Mouse (Mus musculus): ENCODE measurements around the gene 1110004F10Rik.

1110004F10Rik gene

DNA sequence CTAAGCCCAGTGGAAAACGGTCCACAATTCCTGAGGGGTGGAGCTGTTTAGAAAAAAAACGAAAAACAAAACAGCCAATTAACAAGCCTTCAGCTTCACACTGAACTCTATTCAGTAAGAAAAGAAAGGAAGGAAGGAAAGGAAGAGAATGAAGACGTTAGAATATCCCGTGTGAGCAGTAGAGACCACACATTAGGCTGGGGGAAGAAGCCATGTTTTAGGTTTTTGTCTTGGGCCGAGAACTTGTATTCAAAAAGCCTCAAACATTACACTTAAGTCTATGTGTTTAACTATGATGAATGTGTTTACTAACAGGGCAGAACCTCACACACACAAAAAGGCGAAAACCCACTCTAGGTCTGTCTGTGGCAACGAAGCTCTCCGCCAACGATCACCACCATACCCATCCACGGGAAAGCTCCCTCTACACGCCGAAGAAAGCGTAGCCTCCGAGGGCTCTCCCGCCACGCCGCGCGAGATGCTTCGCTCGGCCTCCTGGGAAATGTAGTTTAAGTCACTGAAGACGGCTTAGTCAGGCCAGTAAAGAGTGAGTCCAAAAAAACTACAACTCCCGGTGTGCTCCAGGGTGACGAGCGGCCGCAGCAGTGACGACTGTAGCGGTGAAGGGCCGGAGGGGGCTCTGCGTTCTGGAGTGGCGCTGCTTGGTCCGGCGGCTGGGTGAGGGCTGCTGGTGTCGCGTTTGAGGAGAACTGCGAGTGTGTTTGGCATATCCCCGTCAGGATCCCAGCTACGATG is 53.7 kb downstream of the 1110004F10Rik start:
- DNase-seq (ENCODE audit: low spot score in 2 of 2): peak; percentile 87 to 93

DNA sequence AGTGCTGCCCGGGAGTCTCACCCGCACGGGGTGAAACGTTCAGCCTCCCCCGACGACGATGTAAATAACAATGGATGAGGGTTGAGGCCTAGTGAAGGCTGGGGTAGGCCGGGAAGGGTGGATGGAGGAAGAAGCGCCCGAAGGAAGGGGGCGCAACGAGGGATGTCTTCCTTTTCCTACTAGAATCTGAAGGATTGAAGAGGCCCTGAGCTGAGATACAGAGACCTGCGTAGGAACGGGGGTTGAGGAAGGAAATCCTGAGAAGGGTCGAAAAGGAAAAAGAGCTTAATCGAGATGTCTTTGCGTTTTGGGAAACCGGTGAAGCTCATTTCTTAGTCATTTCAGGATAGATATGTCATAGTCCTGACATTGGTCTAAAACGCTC is 54.3 kb downstream of the 1110004F10Rik start:
- DNase-seq (ENCODE audit: low spot score in 2 of 2): no peak

DNA sequence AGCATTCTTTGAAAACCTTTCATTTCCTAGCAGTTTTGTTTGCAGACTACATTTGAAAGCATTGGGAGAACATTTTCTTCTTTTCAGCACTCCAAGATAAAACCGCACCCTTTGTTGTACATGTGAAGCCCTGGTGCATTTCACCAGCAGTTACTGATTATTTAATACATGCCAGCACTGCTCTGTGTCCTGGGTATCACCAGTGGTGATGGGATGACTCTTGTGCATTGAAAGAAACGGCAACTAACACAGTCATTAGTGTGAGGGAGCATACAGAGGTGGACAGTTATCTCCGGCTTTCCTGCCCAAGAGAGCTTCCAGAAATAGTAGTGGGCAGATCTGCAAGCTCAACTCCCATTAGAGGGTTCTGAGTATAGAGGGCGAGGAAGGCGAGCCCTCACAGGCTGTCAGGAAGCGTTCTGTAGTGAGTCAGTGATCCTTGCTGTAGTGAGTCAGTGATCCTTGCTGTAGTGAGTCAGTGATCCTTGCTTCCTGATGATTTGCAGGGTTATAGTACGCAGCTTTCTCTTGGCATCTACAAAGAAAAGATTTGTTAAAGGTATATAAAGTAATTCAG is 60.8 kb downstream of the 1110004F10Rik start:
- DNase-seq (ENCODE audit: low spot score in 2 of 2): no peak

DNA sequence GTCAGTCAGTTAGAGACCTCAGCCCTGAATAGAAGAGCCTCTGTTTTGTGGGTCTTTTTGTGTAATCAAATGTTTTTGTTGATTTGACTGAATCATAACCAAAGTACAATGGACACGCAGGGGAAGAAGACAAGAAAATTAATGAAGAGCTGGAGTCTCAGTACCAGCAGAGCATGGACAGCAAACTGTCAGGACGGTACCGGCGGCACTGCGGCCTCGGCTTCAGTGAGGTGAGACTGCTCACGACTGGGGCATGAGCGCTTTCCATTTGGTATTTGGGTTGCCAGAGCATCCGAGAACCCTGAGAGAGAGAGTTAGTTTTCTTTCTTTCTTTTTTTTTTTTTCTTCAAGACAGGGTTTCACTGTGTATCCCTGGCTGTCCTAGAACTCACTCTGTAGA is 63.9 kb downstream of the 1110004F10Rik start:
- DNase-seq (ENCODE audit: low spot score in 2 of 2): no peak

DNA sequence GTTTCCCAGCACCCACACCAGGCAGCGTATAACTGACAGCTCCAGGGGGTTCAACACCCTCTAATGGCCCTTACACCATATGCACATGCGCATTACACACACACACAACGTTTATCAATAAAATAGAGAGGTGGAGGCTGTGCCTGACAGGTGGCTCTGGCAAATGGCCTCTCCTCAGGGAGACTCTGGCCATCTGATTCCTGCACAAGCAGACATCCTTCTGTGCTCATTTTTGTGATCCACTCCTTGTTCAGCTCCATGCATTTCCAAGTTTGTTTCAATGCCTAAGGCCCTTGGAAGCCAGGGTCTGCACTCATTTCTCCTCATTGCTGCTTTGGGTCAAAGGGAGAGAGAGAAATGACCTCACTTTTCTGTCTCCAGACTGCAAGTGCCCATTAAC is 71.5 kb downstream of the 1110004F10Rik start:
- DNase-seq (ENCODE audit: low spot score in 2 of 2): no peak

DNA sequence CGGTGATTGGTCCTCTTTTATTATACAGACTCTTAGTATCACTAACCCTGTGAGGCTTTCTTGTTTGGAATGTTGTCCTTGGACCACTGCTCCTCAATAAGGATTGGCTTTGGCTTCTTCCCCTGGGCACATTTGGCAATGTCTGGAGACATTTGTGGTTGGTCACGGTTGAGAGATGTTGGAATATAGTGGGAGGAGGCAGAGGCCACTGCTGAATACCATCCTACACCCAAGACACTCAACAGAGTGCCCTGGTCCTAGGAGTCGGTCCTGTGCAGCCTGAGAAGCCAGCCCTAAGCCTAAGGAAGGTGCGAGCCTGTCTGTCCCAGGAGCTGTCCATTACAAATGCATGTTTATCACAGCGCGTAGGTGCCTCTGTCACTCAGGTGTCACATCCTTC is 72.3 kb downstream of the 1110004F10Rik start:
- DNase-seq (ENCODE audit: low spot score in 2 of 2): no peak

DNA sequence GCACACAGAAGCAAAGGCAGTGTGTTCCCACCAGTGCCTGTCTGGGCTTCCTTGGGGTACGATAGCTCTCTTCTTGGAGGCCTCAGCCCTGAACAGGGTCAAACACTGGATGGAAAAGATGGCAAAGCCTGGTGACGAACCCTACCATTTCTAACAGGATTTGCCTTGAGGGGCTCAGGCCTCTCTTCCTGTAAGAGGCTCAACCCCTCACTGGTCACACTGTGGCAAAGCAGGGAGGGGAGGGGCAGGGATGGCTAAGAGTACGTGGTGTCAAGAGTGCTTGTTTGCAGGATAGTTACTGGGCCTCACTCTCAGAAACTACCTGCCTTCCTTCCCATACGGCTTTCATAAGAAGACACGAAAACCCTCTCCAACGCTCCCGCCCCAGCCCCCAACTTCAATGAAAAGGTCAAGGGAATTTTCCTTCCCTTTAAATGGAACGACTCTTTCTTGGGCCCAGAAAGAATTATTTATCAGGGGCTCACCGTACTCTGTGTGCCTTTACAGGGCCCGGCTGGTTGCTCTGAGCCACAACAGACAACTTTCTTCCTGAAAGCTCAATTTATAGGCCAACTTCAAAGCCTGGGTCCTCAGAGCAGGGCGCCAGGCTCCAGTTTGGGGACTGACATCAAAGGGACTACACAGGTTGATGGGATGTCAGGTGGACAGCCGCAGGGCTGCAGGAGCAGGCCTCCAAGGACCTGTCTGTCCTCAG is 76.2 kb downstream of the 1110004F10Rik start:
- DNase-seq (ENCODE audit: low spot score in 2 of 2): no peak

DNA sequence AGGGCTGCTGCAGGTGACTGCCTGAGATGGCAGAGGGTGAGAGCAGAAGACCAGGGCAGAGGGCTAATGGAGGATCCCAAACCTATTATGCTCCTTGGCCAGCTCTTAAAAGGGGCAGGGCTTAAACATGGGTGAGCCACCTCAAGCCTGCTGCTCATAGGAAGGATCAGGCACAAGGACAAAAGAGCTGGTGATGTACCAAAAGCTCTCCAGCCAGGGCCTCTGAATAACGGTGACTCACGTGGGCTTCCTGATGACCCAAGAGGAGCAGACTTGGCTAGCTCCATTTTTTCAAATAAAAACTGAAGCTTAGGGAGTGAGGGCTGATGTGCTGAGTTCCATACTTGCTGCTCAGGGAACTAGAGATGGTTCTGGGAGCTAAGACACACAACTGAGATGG is 76.8 kb downstream of the 1110004F10Rik start:
- DNase-seq (ENCODE audit: low spot score in 2 of 2): no peak

DNA sequence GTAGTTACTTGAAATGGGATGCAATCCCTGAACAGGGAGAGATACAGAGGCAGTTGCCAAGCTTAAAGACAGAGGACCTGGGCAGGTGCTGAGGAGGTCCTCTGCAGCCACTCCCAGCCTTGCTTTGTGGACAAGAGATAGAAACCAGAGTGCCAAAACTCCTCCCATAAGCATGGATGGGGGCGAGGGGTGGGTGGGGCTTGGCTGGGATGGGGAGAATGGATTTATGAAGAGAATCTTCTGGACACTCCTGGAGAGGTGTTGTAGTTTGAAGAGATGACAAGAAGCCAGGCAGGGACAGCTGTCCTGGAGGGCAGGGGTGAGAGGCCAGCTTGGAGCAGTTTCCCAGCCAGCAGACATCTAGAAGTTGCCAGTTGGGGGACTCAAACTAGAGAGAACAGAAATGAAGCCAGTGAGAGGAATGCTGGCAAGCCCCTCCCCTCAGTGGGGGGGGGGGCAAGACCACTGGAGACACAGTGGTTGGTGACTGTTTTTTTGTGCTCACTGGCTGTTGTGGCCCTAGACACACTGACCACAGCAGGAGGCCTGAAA is 80.2 kb downstream of the 1110004F10Rik start:
- DNase-seq (ENCODE audit: low spot score in 2 of 2): no peak

DNA sequence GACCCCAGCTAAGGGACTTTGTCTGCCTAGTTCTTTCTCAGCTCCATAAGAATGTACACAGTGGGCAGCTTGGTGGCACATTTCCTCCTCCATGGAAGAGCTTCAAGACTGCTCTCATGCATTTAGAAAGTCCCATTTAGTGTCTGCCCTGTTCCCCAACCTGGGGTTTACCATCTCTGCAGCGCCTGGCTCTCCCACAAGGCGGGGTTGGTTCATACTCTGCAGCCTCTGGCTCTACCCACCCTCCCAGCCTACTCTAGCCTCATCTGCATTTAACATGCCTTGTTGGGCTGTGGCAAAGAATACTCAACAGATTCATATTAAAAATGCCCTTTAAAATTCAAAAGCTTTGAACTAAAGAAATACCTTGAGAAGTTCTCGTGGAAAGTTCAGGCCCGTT is 81.5 kb downstream of the 1110004F10Rik start:
- no peak for DNase-seq (ENCODE audit: low spot score in 2 of 2)

DNA sequence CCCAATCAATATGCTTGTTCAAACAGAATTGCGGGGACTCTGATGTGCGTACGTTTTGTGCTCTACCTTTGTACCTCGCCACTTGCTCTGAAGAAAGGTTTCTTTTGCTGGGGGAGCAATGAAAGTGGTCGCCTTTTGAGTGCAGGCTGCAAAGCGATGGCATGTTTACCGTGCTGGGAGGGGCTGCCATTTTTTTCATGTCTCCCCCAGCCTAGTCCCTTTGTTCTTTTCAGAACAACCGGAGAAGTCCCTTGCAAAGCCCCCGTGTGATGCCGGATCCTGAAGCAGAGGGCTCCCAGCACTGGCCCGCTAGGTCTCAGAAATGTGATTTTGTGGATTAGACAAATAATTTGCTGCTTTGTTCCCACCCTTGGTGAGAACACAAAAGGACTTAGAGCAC is 82.0 kb downstream of the 1110004F10Rik start:
- no peak for DNase-seq (ENCODE audit: low spot score in 2 of 2)

DNA sequence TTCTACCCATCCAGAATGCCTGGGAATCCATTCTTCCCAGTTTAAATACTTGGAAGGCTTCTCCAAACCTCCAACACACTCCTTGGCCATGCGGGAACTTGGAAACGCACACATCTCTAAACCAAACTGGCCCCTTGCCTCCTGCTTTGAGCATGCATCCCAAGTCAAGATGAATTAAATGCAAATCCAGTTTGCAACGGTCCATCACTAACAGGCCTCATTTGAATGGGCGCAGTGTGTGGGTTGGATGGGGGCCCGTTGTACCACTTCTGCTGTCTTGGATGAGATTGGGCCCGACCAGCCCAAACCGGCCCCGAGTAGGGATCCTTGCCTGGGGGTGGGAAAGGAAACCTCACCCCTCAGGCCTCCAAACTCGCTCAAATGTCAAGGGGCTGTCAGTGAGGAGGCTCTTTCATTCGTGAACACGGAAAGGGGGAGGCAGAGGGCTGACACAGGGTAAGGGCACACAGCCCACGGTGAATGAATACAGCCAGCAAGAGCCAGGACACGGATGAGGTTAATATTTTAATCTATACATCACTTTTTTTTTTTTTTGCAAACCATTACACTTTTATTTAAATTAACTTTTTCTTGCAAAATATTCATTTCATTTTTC is 83.9 kb downstream of the 1110004F10Rik start:
- DNase-seq (ENCODE audit: low spot score in 2 of 2): no peak

DNA sequence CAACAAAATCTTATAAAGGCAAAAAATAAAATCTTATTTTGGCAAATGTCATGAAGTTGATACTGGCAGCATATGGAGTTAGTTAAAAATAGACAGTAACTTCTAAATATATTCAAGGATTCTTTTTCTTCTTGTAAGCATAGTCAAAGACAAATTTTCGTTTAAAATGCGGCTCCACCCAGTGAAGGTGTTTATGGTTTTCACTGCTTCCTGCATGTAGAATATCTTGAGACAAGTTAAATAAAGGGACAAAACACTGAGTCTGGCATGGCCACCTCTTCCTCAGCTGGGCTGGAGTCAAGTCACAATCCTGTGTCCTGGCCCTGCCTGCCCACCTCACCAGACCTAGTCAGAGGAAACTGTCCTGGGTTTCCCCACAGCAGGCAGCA is 84.4 kb downstream of the 1110004F10Rik start:
- DNase-seq (ENCODE audit: low spot score in 2 of 2): no peak

DNA sequence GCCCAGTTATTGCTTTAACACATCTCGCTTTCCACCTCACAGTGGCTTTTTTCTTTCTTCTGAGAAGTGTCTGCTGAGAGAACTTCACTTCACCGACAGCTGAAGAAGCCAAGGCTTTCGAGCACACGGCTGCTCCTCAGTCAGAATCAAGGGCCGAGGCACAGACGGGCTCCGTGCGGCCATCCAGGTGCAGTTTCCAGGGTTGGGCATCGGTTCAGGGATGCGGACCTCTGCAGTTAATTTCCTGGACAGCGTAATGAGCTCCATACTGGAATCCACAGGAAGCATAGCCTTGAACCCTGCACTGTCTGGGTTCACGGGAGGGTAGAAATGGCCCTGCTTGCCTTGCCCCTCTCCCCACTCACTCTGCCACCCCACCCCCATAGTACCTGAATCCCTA is 84.9 kb downstream of the 1110004F10Rik start:
- DNase-seq (ENCODE audit: low spot score in 2 of 2): no peak

DNA sequence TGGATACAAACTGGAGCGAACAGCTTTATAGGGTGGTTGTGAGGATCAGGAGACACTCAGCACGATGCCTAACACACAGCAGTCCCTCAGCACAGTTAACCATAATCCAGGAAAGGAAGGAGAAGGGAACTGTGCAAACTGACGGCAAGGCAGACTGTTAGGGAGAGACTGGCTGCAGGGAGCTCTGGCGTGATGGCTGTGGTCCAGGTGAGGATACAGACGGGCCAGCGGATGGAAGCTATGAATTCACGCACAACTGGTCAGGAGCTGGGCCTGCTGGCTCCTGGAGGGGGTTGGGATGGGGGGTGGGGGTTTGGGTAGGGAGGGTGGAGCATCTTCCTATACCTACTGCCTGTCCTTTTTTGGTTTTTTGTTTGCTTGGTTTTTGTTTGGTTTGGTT is 86.5 kb downstream of the 1110004F10Rik start:
- no peak for DNase-seq (ENCODE audit: low spot score in 2 of 2)

DNA sequence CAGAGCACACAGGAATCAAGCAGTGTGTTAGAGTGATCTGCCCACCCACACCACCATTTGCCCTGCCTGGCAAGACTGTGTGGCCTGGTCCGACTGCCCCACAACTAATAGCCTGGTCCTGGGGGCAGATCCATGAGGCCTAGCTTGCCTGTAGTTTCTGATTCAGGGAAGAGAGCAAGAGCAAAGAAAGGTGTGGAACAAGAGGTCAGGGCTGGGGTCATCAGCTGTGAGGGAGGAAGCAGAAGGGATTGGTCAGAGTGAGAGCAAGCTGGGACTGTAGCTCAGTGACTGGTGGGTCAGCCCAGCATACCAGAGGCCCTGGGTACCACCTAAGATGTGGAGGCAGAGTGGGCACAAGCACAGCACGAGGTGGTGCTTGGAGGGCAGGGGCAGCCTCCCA is 87.9 kb downstream of the 1110004F10Rik start:
- DNase-seq (ENCODE audit: low spot score in 2 of 2): no peak

DNA sequence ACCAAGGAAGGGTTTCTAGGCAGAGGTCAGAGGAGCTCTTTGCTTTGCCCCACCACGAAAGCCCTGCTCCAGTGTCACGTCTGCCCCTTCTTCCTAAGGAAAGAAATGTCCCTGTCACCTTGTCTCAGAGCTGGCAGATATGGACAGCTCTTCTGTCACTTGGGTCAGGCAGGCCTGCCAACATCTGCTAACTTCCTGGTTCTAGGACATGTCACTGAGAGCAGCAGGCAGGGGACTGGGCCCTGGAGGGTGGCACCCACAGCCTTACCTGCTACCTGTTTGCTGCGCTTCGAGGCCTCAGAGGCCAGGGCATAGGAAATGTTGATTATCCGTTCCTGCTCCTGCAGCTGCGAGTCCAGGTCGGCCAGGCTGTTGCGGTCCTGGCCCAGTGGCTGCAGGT is 89.1 kb downstream of the 1110004F10Rik start:
- no peak for DNase-seq (ENCODE audit: low spot score in 2 of 2)

DNA sequence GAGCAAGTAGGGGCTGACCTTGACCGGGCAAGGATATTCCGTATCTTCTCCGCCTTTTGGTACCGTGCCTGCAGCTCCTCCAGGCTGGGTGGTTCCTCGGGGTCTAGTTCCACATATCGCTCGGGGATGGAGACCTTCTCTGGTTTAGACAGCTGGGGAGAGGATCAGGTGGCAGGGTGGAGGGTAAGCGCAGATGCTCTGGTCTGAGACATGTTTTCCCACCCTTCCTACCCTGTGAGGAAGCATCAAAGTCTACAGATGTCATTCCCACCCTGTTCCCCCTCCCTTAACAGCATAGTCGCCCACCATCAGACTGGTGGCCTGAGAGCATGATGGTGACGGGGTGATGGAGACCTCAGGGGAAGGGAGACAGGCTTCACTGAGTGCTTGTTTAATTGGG is 90.2 kb downstream of the 1110004F10Rik start:
- no peak for DNase-seq (ENCODE audit: low spot score in 2 of 2)

DNA sequence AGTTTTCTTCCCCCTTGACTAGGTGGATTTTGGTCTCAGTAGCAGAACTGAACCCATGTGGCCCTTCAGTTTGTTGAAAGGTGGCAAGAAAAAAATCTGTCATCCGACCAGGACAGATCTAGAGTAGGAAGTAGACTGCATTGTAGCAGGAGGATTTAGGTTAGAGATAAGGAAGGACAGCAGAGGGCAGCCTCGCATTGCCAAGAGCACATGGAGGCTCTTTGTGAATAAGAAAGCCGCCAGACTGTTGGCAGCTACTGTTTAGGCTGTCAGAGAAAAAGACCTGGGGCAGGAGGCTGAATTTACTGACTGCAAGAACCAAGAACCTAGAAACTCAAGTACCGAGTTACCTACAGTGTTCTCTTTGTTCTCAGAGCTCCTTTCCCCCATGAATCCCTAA is 92.2 kb downstream of the 1110004F10Rik start:
- DNase-seq (ENCODE audit: low spot score in 2 of 2): no peak

DNA sequence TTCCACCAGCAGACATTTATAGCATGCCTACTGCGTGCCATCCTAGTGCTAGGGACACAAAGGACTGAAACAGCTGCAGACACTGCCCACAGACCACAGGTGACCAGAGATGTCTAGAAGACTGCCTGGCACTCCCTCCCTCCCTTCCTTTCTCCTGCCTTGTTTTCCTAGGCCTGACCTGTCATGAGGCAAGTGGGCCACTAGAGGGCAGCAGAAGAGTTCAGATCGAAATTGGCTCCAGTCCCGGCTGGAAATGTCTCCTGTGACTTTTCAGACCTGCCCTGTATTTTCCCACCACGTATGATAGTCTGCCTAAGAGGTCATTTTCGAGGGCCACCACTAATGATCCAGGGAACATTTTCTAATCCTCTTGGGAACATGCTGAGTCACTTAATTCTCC is 92.9 kb downstream of the 1110004F10Rik start:
- DNase-seq (ENCODE audit: low spot score in 2 of 2): peak; percentile 8 to 57

DNA sequence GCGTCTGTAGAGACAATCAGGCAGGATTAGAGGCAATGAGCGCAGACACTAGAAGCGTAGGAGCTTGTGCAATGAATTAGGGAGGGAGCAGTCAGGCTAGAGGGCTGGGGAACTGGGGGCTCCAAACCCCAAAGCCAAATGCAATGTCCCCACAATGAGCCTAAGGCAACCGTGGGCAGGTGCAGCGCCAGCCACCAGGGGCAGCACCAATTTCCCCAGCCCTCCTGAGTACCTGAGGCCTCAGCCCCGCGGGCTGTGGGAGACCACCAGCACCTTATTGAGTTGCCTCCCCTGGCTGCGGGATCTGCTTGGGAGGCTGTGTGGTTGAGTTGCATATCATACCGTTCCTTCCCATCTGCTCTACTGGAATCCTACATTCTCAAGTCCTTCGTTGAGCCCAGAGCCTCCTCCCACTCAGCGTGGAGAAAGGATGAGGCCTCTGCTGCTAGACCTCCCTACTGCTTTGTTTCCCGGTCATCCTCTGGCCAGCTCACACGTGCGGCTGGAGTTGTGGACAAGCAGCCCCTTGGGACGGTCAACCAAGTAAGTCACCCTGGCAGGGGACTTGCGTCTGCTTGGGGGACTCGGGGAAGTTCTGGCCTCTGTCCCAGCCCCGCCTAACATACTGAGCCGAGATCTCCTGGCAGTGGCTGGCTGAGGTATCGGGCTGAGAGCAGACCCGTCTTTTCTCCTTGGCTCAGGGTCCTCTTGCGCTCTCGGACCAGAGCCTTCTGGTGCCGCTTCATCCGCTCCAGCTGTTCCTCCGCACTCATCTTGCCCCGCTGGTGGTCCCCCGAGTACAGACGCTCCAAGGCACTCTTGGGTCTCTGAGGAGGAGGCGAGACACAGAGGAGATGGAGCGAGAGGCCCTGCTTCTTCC is 95.5 kb downstream of the 1110004F10Rik start:
- no peak for DNase-seq (ENCODE audit: low spot score in 2 of 2)
